Mouse (Mus musculus): ENCODE measurements around the gene Skint11.

DNA sequence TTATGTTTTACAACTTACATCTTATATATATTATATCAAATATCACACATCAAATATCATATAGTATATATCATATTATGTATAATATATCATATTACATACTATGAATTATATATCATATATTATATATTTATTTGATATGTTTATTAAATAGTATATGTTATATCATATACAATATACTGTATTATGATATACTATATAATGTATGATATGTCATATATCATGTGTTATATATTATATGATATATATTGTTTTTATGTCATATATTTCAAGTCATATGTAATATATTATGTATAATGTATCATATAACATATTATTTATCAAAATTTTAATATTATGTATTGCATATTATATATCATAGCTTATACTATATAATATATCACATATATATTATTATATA is 2.0 kb upstream of the Skint11 start:
- no peak for TF ChIP-seq CTCF (IDR thresholded peaks at IDR 0.05; ENCODE audit: control insufficient read depth, insufficient read depth, low read length)
- no peak for TF ChIP-seq POLR2A (IDR thresholded peaks at IDR 0.05; ENCODE audit: borderline replicate concordance, control insufficient read depth, low read depth, low read length)

Measured in bone marrow, adult 2 months (tissue).